Mouse (Mus musculus) thymus, postnatal 14 days (tissue): ENCODE results near the gene Lsamp.

Experiments used
- DNase-seq: peaks from one replicate; pipeline ENCODE4 v3.0.0; 2021

Gene Lsamp

GRCm38 (mm10) chr16:40971382-40971781 lies 987.2 kb downstream of the Lsamp start:
- no peak for DNase-seq

- no peak for DNase-seq
Observed at GRCm38 (mm10) chr16:40974084-40974483, 989.9 kb downstream of the Lsamp start.

- no peak for DNase-seq
Observed at GRCm38 (mm10) chr16:40983026-40983425, 998.9 kb downstream of the Lsamp start.

GRCm38 (mm10) chr16:41007569-41007968 lies 1023.4 kb downstream of the Lsamp start:
- no peak for DNase-seq

GRCm38 (mm10) chr16:41034746-41035145 lies 1050.6 kb downstream of the Lsamp start:
- no peak for DNase-seq

GRCm38 (mm10) chr16:41041686-41042085 lies 1057.5 kb downstream of the Lsamp start:
- no peak for DNase-seq

GRCm38 (mm10) chr16:41063270-41063857 lies 1079.2 kb downstream of the Lsamp start:
- no peak for DNase-seq

GRCm38 (mm10) chr16:41073470-41073869 lies 1089.3 kb downstream of the Lsamp start:
- no peak for DNase-seq

- no peak for DNase-seq
Observed at GRCm38 (mm10) chr16:41088648-41089047, 1104.5 kb downstream of the Lsamp start.

- DNase-seq = no peak
Observed at GRCm38 (mm10) chr16:41090092-41090491, 1105.9 kb downstream of the Lsamp start.

- no peak for DNase-seq
Observed at GRCm38 (mm10) chr16:41091259-41091658, 1107.1 kb downstream of the Lsamp start.

GRCm38 (mm10) chr16:41102805-41103204 lies 1118.6 kb downstream of the Lsamp start:
- DNase-seq = no peak

- DNase-seq = no peak
Observed at GRCm38 (mm10) chr16:41124361-41124760, 1140.2 kb downstream of the Lsamp start.

GRCm38 (mm10) chr16:41125051-41125450 lies 1140.9 kb downstream of the Lsamp start:
- DNase-seq = no peak

GRCm38 (mm10) chr16:41131053-41131452 lies 1146.9 kb downstream of the Lsamp start:
- no peak for DNase-seq

- DNase-seq = no peak
Observed at GRCm38 (mm10) chr16:41172839-41173238, 1188.7 kb downstream of the Lsamp start.

- no peak for DNase-seq
Observed at GRCm38 (mm10) chr16:41179557-41179956, 1195.4 kb downstream of the Lsamp start.

GRCm38 (mm10) chr16:41180867-41181266 lies 1196.7 kb downstream of the Lsamp start:
- DNase-seq = no peak

- DNase-seq = no peak
Observed at GRCm38 (mm10) chr16:41210055-41210454, 1225.9 kb downstream of the Lsamp start.

GRCm38 (mm10) chr16:41235829-41236228 lies 1251.7 kb downstream of the Lsamp start:
- DNase-seq = no peak

GRCm38 (mm10) chr16:41242841-41243240 lies 1258.7 kb downstream of the Lsamp start:
- DNase-seq = no peak

GRCm38 (mm10) chr16:41244711-41245110 lies 1260.5 kb downstream of the Lsamp start:
- no peak for DNase-seq

- no peak for DNase-seq
Observed at GRCm38 (mm10) chr16:41258145-41259035, 1274.2 kb downstream of the Lsamp start.

- no peak for DNase-seq
Observed at GRCm38 (mm10) chr16:41275999-41276671, 1292.0 kb downstream of the Lsamp start.
